Mouse (Mus musculus) liver, postnatal 0 days (tissue): Measurements from ENCODE around the gene Hsd3b4. TPM values are rescaled to one million over a fixed set of nuclear protein-coding genes. Genes with fewer than 3 reads are reported as not detected.
"Not testable (repeated sequence)": the region's sequence is repeated elsewhere in the genome, so short reads cannot be mapped to it uniquely, and the experiment has no call there.

Experiments
- ATAC-seq: fragments of 200-750 bp; cut with Nextera tagmentation; 2 replicates; pipeline ENCODE4 v1.8.0; 2017; ENCODE audit warnings: mild to moderate bottlenecking, moderate library complexity
- DNase-seq: peaks from one replicate; pipeline ENCODE4 v3.0.0-alpha.2; 2016
- H3K27ac ChIP-seq: fragments of 300-500 bp; sonication (generic); 2 replicates; pipeline ENCODE4 v1.5.1; 2014; ENCODE audit warnings: antibody characterized with exemption, moderate library complexity, mild to moderate bottlenecking, low read depth
- H3K27me3 ChIP-seq: fragments of 300-500 bp; sonication (generic); 2 replicates; pipeline ENCODE4 v1.6.1; 2014; ENCODE audit warnings: low read length, control low read depth, mixed read lengths; ENCODE audit not compliant: insufficient read depth
- H3K36me3 ChIP-seq: fragments of 300-500 bp; sonication (generic); replicated peaks from 2 replicates; pipeline ENCODE4 v1.6.1; 2014; ENCODE audit warnings: mild to moderate bottlenecking, control low read depth, low read length, moderate library complexity, mixed read lengths; ENCODE audit not compliant: insufficient read depth
- H3K4me1 ChIP-seq: fragments of 300-500 bp; sonication (generic); 2 replicates; pipeline ENCODE4 v1.6.1; 2014; ENCODE audit warnings: antibody characterized with exemption, mild to moderate bottlenecking, control low read depth; ENCODE audit not compliant: insufficient read depth
- H3K4me2 ChIP-seq: fragments of 300-500 bp; sonication (generic); 2 replicates; pipeline ENCODE4 v1.6.1; 2014; ENCODE audit warnings: low read depth, mild to moderate bottlenecking, low read length, moderate library complexity, mixed read lengths
- H3K4me3 ChIP-seq: fragments of 300-500 bp; sonication (generic); 2 replicates; pipeline ENCODE4 v1.5.1; 2014; ENCODE audit warnings: low read depth, low read length
- H3K9ac ChIP-seq: fragments of 300-500 bp; sonication (generic); replicated peaks from 2 replicates; pipeline ENCODE4 v1.6.1; 2014; ENCODE audit warnings: mild to moderate bottlenecking, moderate library complexity
- H3K9me3 ChIP-seq: fragments of 300-500 bp; sonication (generic); 2 replicates; pipeline ENCODE4 v1.6.1; 2016; ENCODE audit warnings: mild to moderate bottlenecking, control low read depth, low read length, mixed read lengths
- WGBS: fragments of 180-500 bp; shearing (Covaris S2); extraction: QIAGEN DNeasy Blood & Tissue Kit; methylation state at CpG from one replicate; pipeline ENCODE4 v1.1.7; 2014; ENCODE audit not compliant: insufficient replicate concordance; 5-methylcytosine and 5-hydroxymethylcytosine counted together
- polyA plus RNA-seq: library from polyadenylated mRNA; unstranded; fragments of >200 nt; fragmentation: Nextera tagmentation; extraction: Ambion mirVana; gene quantifications from 2 replicates; pipeline ENCODE4 v1.2.1, GENCODE M21; 2015

Hsd3b4 gene
- polyA plus RNA-seq = 0.07 and 0.40 TPM in 2 replicates

GRCm38 (mm10) chr3:98510414-98510813 lies at the start of gene Hsd3b4:
Gene Hsd3b4, minus strand, starts transcription at chr3:98510514.
- ATAC-seq, H3K9me3 ChIP-seq, H3K4me3 ChIP-seq, H3K4me1 ChIP-seq, DNase-seq, H3K4me2 ChIP-seq, H3K27ac ChIP-seq, H3K27me3 ChIP-seq, H3K9ac ChIP-seq, H3K36me3 ChIP-seq: not testable (repeated sequence)
- WGBS = no CpG with 5 or more reads among the region's 1 CpGs

GRCm38 (mm10) chr3:98550832-98551231 lies 40.5 kb upstream of the Hsd3b4 start:
- WGBS = no CpG with 5 or more reads among the region's 1 CpGs
- not testable (repeated sequence) for ATAC-seq, H3K27ac ChIP-seq, H3K27me3 ChIP-seq, DNase-seq, H3K4me2 ChIP-seq, H3K4me3 ChIP-seq, H3K9ac ChIP-seq, H3K9me3 ChIP-seq, H3K4me1 ChIP-seq, H3K36me3 ChIP-seq

- not testable (repeated sequence) for H3K4me3 ChIP-seq, H3K36me3 ChIP-seq, H3K9me3 ChIP-seq, H3K27me3 ChIP-seq, H3K4me1 ChIP-seq, H3K27ac ChIP-seq, H3K4me2 ChIP-seq, H3K9ac ChIP-seq, DNase-seq
- no CpG with 5 or more reads among the region's 2 CpGs for WGBS
- 0 out of 2 replicates have a peak, but pooled peaks have one; percentile 31 for ATAC-seq
Observed at GRCm38 (mm10) chr3:98550215-98550614, 39.9 kb upstream of the Hsd3b4 start.

GRCm38 (mm10) chr3:98548495-98548894 lies 38.2 kb upstream of the Hsd3b4 start:
- DNase-seq, H3K27me3 ChIP-seq, H3K4me1 ChIP-seq, H3K9me3 ChIP-seq, H3K36me3 ChIP-seq, H3K4me2 ChIP-seq, H3K27ac ChIP-seq, ATAC-seq, H3K4me3 ChIP-seq, H3K9ac ChIP-seq: not testable (repeated sequence)
- WGBS = no CpG with 5 or more reads among the region's 1 CpGs

- H3K27ac ChIP-seq, H3K9me3 ChIP-seq, H3K9ac ChIP-seq, H3K4me2 ChIP-seq, H3K4me3 ChIP-seq, ATAC-seq, H3K36me3 ChIP-seq, H3K4me1 ChIP-seq, H3K27me3 ChIP-seq, DNase-seq: not testable (repeated sequence)
Observed at GRCm38 (mm10) chr3:98547641-98548040, 37.3 kb upstream of the Hsd3b4 start.

- not testable (repeated sequence) for H3K9ac ChIP-seq, H3K27ac ChIP-seq, H3K9me3 ChIP-seq, DNase-seq, H3K4me2 ChIP-seq, H3K27me3 ChIP-seq, H3K36me3 ChIP-seq, H3K4me3 ChIP-seq, H3K4me1 ChIP-seq
- peak; percentile 87 for ATAC-seq
Observed at GRCm38 (mm10) chr3:98524978-98525377, 14.7 kb upstream of the Hsd3b4 start.

- peak; percentile 83 for ATAC-seq
- not testable (repeated sequence) for H3K9ac ChIP-seq, H3K36me3 ChIP-seq, H3K27me3 ChIP-seq, H3K4me1 ChIP-seq, H3K4me3 ChIP-seq, DNase-seq, H3K27ac ChIP-seq, H3K9me3 ChIP-seq, H3K4me2 ChIP-seq
- no CpG with 5 or more reads among the region's 1 CpGs for WGBS
Observed at GRCm38 (mm10) chr3:98524552-98524951, 14.2 kb upstream of the Hsd3b4 start.

GRCm38 (mm10) chr3:98522779-98523178 lies 12.5 kb upstream of the Hsd3b4 start:
- not testable (repeated sequence) for H3K9me3 ChIP-seq, H3K4me1 ChIP-seq, DNase-seq, H3K9ac ChIP-seq, ATAC-seq, H3K4me3 ChIP-seq, H3K27me3 ChIP-seq, H3K4me2 ChIP-seq, H3K36me3 ChIP-seq, H3K27ac ChIP-seq
- no CpG with 5 or more reads among the region's 2 CpGs for WGBS

- H3K27me3 ChIP-seq, H3K4me1 ChIP-seq, H3K27ac ChIP-seq, H3K9me3 ChIP-seq, H3K36me3 ChIP-seq, H3K4me2 ChIP-seq, H3K4me3 ChIP-seq, H3K9ac ChIP-seq, DNase-seq: not testable (repeated sequence)
- no CpG with 5 or more reads among the region's 5 CpGs for WGBS
- peak; percentile 82 for ATAC-seq
Observed at GRCm38 (mm10) chr3:98507229-98507628, 3.1 kb downstream of the Hsd3b4 start.

- H3K9me3 ChIP-seq, DNase-seq, ATAC-seq, H3K9ac ChIP-seq, H3K36me3 ChIP-seq, H3K4me3 ChIP-seq, H3K4me1 ChIP-seq, H3K27me3 ChIP-seq, H3K4me2 ChIP-seq, H3K27ac ChIP-seq: not testable (repeated sequence)
Observed at GRCm38 (mm10) chr3:98497401-98497800, 12.9 kb downstream of the Hsd3b4 start.
